Mouse (Mus musculus): ENCODE data around the gene Gm4064.
"Not testable (repeated sequence)": the region's sequence is repeated elsewhere in the genome, so short reads cannot be mapped to it uniquely, and the experiment has no call there.

Gm4064 gene

DNA sequence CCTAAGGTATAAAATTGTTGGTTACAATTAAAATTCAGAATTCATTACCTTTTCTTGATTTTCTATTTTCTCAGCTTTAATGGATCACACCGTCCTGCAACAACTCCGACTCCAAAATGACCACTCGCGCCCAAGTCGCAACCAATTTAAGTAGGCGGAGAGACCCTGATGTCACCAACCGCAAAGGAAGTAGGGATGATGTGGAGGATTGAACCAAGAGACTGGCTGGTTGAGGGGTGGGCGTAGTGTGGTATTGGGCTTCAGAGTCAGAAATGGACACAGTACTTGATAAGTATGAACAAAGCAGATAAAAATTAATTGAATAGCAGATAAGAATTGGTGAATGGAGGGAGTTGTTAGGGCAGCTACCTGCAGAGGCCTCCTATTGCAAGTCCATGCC, at the start of gene Gm4064:
Gm4064 (minus strand) TSS at position 101 of the 400 bp plus-strand sequence.
- not testable (repeated sequence) for DNase-seq (ENCODE audit: low read depth, low spot score)

DNA sequence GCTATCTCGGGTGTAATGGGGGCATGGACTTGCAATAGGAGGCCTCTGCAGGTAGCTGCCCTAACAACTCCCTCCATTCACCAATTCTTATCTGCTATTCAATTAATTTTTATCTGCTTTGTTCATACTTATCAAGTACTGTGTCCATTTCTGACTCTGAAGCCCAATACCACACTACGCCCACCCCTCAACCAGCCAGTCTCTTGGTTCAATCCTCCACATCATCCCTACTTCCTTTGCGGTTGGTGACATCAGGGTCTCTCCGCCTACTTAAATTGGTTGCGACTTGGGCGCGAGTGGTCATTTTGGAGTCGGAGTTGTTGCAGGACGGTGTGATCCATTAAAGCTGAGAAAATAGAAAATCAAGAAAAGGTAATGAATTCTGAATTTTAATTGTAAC, 34.4 kb upstream of the Gm4064 start, which contains the start of the genes Rbmy and Gm10256:
Rbmy (plus strand) TSS at position 301 of the 400 bp plus-strand sequence.
Gm10256 (plus strand) TSS at position 320 of the 400 bp plus-strand sequence.
- not testable (repeated sequence) for DNase-seq (ENCODE audit: low read depth, low spot score)
